Mouse (Mus musculus): ENCODE results near the gene Hspb6.

- TF ChIP-seq HCFC1 (IDR thresholded peaks at IDR 0.05; ENCODE audit: low read depth, low read length) (no peak), CTCF (conservative IDR thresholded peaks at IDR 0.05 in 1 of 2, IDR thresholded peaks at IDR 0.05 in 1 of 2; ENCODE audit: low read depth in 2 of 2, low read length in 2 of 2) (no peak), MAFK (IDR thresholded peaks at IDR 0.05; ENCODE audit: insufficient replicate concordance, low read length) (no peak), TCF12 (IDR thresholded peaks at IDR 0.05; ENCODE audit: low read depth, low read length) (no peak), ZC3H11A (IDR thresholded peaks at IDR 0.05; ENCODE audit: low read depth, low read length) (no peak), SIN3A (IDR thresholded peaks at IDR 0.05; ENCODE audit: low read length) (no peak)
Measured at GRCm38 (mm10) chr7:30544327-30544726, 7.7 kb upstream of the Hspb6 start.

Data from CH12.LX (cell line).